Mouse (Mus musculus): ENCODE measurements around the gene Kcnq2. TPM values are rescaled to one million over a fixed set of nuclear protein-coding genes. Genes with fewer than 3 reads are reported as not detected.

The Kcnq2 gene
- polyA plus RNA-seq, 1 experiment from 2014 or later = 0.05 TPM

- WGBS = 59% methylated on average over 8 of the region's 8 CpGs
- no peaks in the 10 kb centered on the region for H3K9me3 ChIP-seq (ENCODE audit: low read depth, low read length)
- H3K4me1 ChIP-seq (ENCODE audit: insufficient read depth) = no peaks in the 10 kb centered on the region
- TF ChIP-seq CTCF (IDR thresholded peaks at IDR 0.05; ENCODE audit: low read depth) = no peak
- no peak overlapping the region for H3K4me2 ChIP-seq
- no peak overlapping the region for H3K27ac ChIP-seq (ENCODE audit: low read depth)
- no peak for DNase-seq
- no peak overlapping the region for H3K4me3 ChIP-seq (ENCODE audit: low read depth, low read length)
- H3K27me3 ChIP-seq (ENCODE audit: insufficient read depth, low read length) = peaks cover 37% of the 10 kb centered on the region
- no peak overlapping the region for H3K9ac ChIP-seq
- ATAC-seq (ENCODE audit: insufficient read depth) = no peak
- H3K36me3 ChIP-seq (ENCODE audit: insufficient read depth) = no peaks in the 10 kb centered on the region
These were observed 19.8 kb upstream of the Kcnq2 start for GRCm38 (mm10) chr2:181154831-181155415.

DNA sequence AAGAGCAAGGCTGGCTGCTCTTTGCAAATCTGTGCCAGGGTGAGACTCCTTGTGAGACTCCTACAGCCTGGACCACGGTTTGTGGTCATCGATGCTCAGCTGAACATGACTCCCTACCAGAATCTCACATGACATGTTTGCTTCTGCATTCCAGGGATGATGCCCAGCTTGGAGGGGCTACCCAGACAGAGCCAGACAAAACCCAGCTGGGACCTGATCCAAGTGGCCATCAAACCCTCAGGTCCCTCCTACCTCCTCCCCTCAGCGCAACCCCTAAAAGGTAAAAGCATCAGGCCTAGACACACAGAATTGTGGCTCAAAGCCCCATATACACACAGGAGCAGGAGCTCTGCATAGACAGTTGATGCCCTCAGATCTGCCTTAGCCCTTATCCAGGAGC, 19.3 kb upstream of the Kcnq2 start:
- Histone ChIP-seq H3K27me3 (ENCODE audit: insufficient read depth, low read length) (peaks cover 43% of the 10 kb centered on the region), H3K27ac (ENCODE audit: low read depth) (no peak overlapping the region), H3K9ac (no peak overlapping the region), H3K4me3 (ENCODE audit: low read depth, low read length) (no peak overlapping the region), H3K4me1 (ENCODE audit: insufficient read depth) (no peaks in the 10 kb centered on the region), H3K4me2 (no peak overlapping the region), H3K9me3 (ENCODE audit: low read depth, low read length) (no peaks in the 10 kb centered on the region), H3K36me3 (ENCODE audit: insufficient read depth) (no peaks in the 10 kb centered on the region)
- ATAC-seq (ENCODE audit: insufficient read depth) (no peak), DNase-seq (no peak)
- TF ChIP-seq CTCF (IDR thresholded peaks at IDR 0.05; ENCODE audit: low read depth) = no peak
- 76% methylated on average over 3 of the region's 3 CpGs for WGBS

DNA sequence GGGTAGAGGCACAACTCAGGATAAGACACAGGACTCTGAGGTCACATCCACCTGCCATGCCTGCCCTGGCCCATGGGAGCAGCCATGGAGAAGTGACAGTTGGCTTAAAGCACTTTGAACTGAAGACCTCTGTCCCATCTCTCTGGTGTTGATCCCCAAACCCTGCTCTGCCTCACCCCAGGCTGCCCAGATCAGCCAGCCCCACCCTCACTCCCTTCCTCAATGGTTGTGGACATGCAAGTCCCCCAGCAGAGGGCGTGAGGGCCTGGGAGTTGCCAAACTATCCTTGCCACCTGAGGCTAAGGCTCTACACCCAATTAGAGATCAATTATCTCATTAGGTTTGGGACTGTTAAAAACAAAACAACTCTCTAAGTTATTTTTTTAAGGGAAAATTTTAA, 18.7 kb upstream of the Kcnq2 start:
- no peaks in the 10 kb centered on the region for H3K4me1 ChIP-seq (ENCODE audit: insufficient read depth)
- peak; percentile 44 for TF ChIP-seq CTCF (IDR thresholded peaks at IDR 0.05; ENCODE audit: low read depth)
- H3K9ac ChIP-seq = no peak overlapping the region
- no peaks in the 10 kb centered on the region for H3K36me3 ChIP-seq (ENCODE audit: insufficient read depth)
- H3K4me2 ChIP-seq = no peak overlapping the region
- peaks cover 48% of the 10 kb centered on the region for H3K27me3 ChIP-seq (ENCODE audit: insufficient read depth, low read length)
- 4% methylated on average over 1 of the region's 1 CpGs for WGBS
- no peak overlapping the region for H3K27ac ChIP-seq (ENCODE audit: low read depth)
- H3K9me3 ChIP-seq (ENCODE audit: low read depth, low read length) = no peaks in the 10 kb centered on the region
- ATAC-seq (ENCODE audit: insufficient read depth) = no peak
- DNase-seq = no peak
- H3K4me3 ChIP-seq (ENCODE audit: low read depth, low read length) = no peak overlapping the region

DNA sequence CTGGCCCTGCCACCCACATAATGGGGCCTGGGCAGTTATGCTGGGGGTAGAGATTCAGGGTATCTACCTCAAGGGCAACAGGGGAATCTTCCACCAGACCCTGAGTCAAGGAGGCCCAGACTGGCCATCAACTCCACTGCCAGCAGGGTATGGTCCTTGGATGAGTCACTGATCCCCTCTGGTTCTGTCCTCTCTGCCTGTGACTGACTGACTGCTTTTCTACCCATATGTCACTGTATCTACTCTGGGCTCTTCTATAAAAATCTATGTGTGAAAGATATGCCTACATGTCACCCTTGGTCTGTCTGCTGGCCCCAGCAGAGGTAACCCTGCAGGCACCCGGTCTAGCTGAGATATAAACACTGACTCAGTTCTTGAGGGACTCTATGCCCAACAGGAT, 18.0 kb upstream of the Kcnq2 start:
- Histone ChIP-seq H3K4me2 (no peak overlapping the region), H3K27ac (ENCODE audit: low read depth) (no peak overlapping the region), H3K9me3 (ENCODE audit: low read depth, low read length) (no peaks in the 10 kb centered on the region), H3K4me1 (ENCODE audit: insufficient read depth) (0 out of 2 replicates have a peak, but pooled peaks cover 5% of the 10 kb centered on the region), H3K27me3 (ENCODE audit: insufficient read depth, low read length) (peaks cover 54% of the 10 kb centered on the region), H3K36me3 (ENCODE audit: insufficient read depth) (no peaks in the 10 kb centered on the region), H3K4me3 (ENCODE audit: low read depth, low read length) (no peak overlapping the region), H3K9ac (no peak overlapping the region)
- DNase-seq = no peak
- no peak for TF ChIP-seq CTCF (IDR thresholded peaks at IDR 0.05; ENCODE audit: low read depth)
- no peak for ATAC-seq (ENCODE audit: insufficient read depth)
- 79% methylated on average over 1 of the region's 1 CpGs for WGBS

- H3K4me1 ChIP-seq (ENCODE audit: insufficient read depth) = 0 out of 2 replicates have a peak, but pooled peaks cover 8% of the 10 kb centered on the region
- no peak overlapping the region for H3K4me2 ChIP-seq
- peaks cover 52% of the 10 kb centered on the region for H3K27me3 ChIP-seq (ENCODE audit: insufficient read depth, low read length)
- no peak for ATAC-seq (ENCODE audit: insufficient read depth)
- H3K9ac ChIP-seq = no peak overlapping the region
- no peak overlapping the region for H3K4me3 ChIP-seq (ENCODE audit: low read depth, low read length)
- no peak for DNase-seq
- TF ChIP-seq CTCF (IDR thresholded peaks at IDR 0.05; ENCODE audit: low read depth) = no peak
- H3K27ac ChIP-seq (ENCODE audit: low read depth) = no peak overlapping the region
- H3K36me3 ChIP-seq (ENCODE audit: insufficient read depth) = no peaks in the 10 kb centered on the region
- WGBS = 93% methylated on average over 17 of the region's 17 CpGs
- H3K9me3 ChIP-seq (ENCODE audit: low read depth, low read length) = no peaks in the 10 kb centered on the region
These were observed 17.6 kb upstream of the Kcnq2 start for GRCm38 (mm10) chr2:181152701-181153100.

DNA sequence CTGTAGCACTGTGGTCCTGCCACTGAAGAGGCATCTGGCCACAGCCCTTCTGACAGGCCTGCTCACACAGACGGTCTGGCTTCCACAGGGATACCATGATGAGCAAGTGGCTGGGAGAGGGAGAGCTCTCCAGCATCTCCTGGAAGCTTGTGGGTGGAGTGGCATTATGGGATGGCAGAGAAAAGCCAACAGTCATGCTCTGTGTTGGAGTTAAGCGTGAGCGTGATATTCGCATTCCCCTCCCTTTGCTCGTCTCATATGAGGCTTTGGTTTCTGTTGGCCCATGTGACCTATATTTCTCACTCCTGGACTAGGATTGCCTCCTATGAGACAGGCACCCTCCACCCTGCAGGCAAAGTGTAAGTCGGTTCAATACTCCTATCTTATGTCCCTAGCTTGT, 15.2 kb upstream of the Kcnq2 start:
- Histone ChIP-seq H3K4me1 (ENCODE audit: insufficient read depth) (0 out of 2 replicates have a peak, but pooled peaks cover 8% of the 10 kb centered on the region), H3K9ac (no peak overlapping the region), H3K4me2 (no peak overlapping the region), H3K36me3 (ENCODE audit: insufficient read depth) (no peaks in the 10 kb centered on the region), H3K27ac (ENCODE audit: low read depth) (no peak overlapping the region), H3K27me3 (ENCODE audit: insufficient read depth, low read length) (peaks cover 37% of the 10 kb centered on the region), H3K9me3 (ENCODE audit: low read depth, low read length) (no peaks in the 10 kb centered on the region), H3K4me3 (ENCODE audit: low read depth, low read length) (no peak overlapping the region)
- TF ChIP-seq CTCF (IDR thresholded peaks at IDR 0.05; ENCODE audit: low read depth) = no peak
- no peak for DNase-seq
- WGBS = 61% methylated on average over 6 of the region's 6 CpGs
- ATAC-seq (ENCODE audit: insufficient read depth) = no peak

- no peaks in the 10 kb centered on the region for H3K9me3 ChIP-seq (ENCODE audit: low read depth, low read length)
- peaks cover 30% of the 10 kb centered on the region for H3K27me3 ChIP-seq (ENCODE audit: insufficient read depth, low read length)
- no peaks in the 10 kb centered on the region for H3K36me3 ChIP-seq (ENCODE audit: insufficient read depth)
- H3K27ac ChIP-seq (ENCODE audit: low read depth) = no peak overlapping the region
- H3K4me1 ChIP-seq (ENCODE audit: insufficient read depth) = 0 out of 2 replicates have a peak, but pooled peaks cover 8% of the 10 kb centered on the region
- H3K4me3 ChIP-seq (ENCODE audit: low read depth, low read length) = peak overlapping the region; percentile 40
- DNase-seq (no peak), ATAC-seq (ENCODE audit: insufficient read depth) (no peak)
- no peak overlapping the region for H3K9ac ChIP-seq
- H3K4me2 ChIP-seq = peak overlapping the region; percentile 84
- no peak for TF ChIP-seq CTCF (IDR thresholded peaks at IDR 0.05; ENCODE audit: low read depth)
- WGBS = 19% methylated on average over 28 of the region's 31 CpGs
These were observed 13.3 kb upstream of the Kcnq2 start for GRCm38 (mm10) chr2:181148318-181148955.
